ENCODE assay signal across 15 mouse cellular contexts in the genomic region with DNA sequence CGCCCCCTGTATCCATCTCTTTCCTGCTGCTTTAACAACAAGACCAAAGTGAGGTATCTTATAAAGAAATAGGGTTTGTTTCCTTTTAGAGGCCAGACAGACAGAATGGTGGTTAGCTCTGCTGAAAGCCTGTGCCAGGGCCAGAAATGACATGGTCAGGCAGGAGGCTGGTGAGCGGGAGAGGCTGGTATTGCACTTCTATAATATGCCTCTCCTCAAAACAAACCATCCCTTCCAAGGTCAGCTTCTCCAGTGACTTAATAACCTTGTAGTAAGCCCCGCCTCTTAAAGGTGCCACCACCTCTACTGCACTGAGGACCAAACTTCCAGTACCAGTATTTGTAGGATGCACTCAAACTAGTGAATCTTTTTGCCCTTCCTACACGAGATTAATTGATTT.
DNase-seq lines count a peak whose midpoint lies in the region; ATAC-seq and TF ChIP-seq lines count a peak whose summit lies in the region.
"Had no signal": no experiment of that assay in that cellular context is flagged by ENCODE, and none has a peak within 500 bp of the region (broad histone marks: within the 10 kb centered on the region; RNA-seq: fewer than 3 reads in every experiment).

No protein-coding gene starts in this region.

- H3K4me1 ChIP-seq in stomach, embryonic 16.5 days (ENCODE audit: control insufficient read depth, insufficient read depth, low read length), result peaks cover 4% of the 10 kb centered on the region; the same call in 1 of the 2 replicates
- H3K4me1 ChIP-seq in stomach, postnatal 0 days (replicated peaks; ENCODE audit: control insufficient read depth, insufficient read depth), result no peaks in the 10 kb centered on the region
- peaks cover 15% of the 10 kb centered on the region for H3K4me1 ChIP-seq in limb, embryonic 11.5 days (ENCODE audit: control insufficient read depth, insufficient read depth, low read length)
- H3K4me1 ChIP-seq: forebrain, embryonic 13.5 days had no signal

- WGBS in stomach, embryonic 16.5 days, result 70% methylated on average over 4 of the region's 4 CpGs
- 63% methylated on average over 4 of the region's 4 CpGs for WGBS in stomach, postnatal 0 days
- 62% methylated on average over 4 of the region's 4 CpGs for WGBS in limb, embryonic 11.5 days

- no peaks in the 10 kb centered on the region for H3K36me3 ChIP-seq in stomach, embryonic 16.5 days (ENCODE audit: control insufficient read depth, insufficient read depth, low read length)
- H3K36me3 ChIP-seq in stomach, postnatal 0 days (ENCODE audit: control insufficient read depth, insufficient read depth, low read length), result no peaks in the 10 kb centered on the region
- H3K36me3 ChIP-seq in limb, embryonic 11.5 days (ENCODE audit: control insufficient read depth, insufficient read depth, low read length), result no peaks in the 10 kb centered on the region
- H3K36me3 ChIP-seq: embryonic facial prominence, embryonic 10.5 days; hindbrain, embryonic 15.5 days had no signal

- H3K4me3 ChIP-seq in stomach, embryonic 16.5 days (replicated peaks; ENCODE audit: low read length), result no peak overlapping the region
- no peak overlapping the region for H3K4me3 ChIP-seq in stomach, postnatal 0 days (ENCODE audit: low read depth, low read length)
- H3K4me3 ChIP-seq in limb, embryonic 11.5 days (ENCODE audit: low read depth, low read length), result no peak overlapping the region
- H3K4me3 ChIP-seq: embryonic facial prominence, embryonic 10.5 days; forebrain, embryonic 13.5 days; hindbrain, embryonic 15.5 days had no signal

- no peak overlapping the region for H3K4me2 ChIP-seq in stomach, embryonic 16.5 days (ENCODE audit: low read depth, low read length)
- H3K4me2 ChIP-seq in stomach, postnatal 0 days (replicated peaks; ENCODE audit: low read depth), result no peak overlapping the region
- H3K4me2 ChIP-seq in limb, embryonic 11.5 days (ENCODE audit: low read depth, severe bottlenecking), result no peak overlapping the region
- H3K4me2 ChIP-seq: forebrain, embryonic 13.5 days; hindbrain, embryonic 15.5 days had no signal

- H3K27me3 ChIP-seq in stomach, embryonic 16.5 days (ENCODE audit: control insufficient read depth, insufficient read depth, low read length), result no peaks in the 10 kb centered on the region
- H3K27me3 ChIP-seq in stomach, postnatal 0 days (ENCODE audit: control insufficient read depth, insufficient read depth, low read length), result no peaks in the 10 kb centered on the region
- no peaks in the 10 kb centered on the region for H3K27me3 ChIP-seq in limb, embryonic 11.5 days (ENCODE audit: control insufficient read depth, insufficient read depth, low read length)
- H3K27me3 ChIP-seq: forebrain, embryonic 13.5 days; hindbrain, embryonic 15.5 days had no signal

- no peak for TF ChIP-seq EP300 in stomach, postnatal 0 days (optimal IDR thresholded peaks at IDR 0.05)

- H3K9me3 ChIP-seq in stomach, embryonic 16.5 days (replicated peaks; ENCODE audit: control insufficient read depth, low read length), result no peaks in the 10 kb centered on the region
- H3K9me3 ChIP-seq in stomach, postnatal 0 days (ENCODE audit: control insufficient read depth, low read length), result no peaks in the 10 kb centered on the region
- H3K9me3 ChIP-seq in limb, embryonic 11.5 days (ENCODE audit: control insufficient read depth, low read length), result no peaks in the 10 kb centered on the region
- H3K9me3 ChIP-seq: embryonic facial prominence, embryonic 10.5 days; forebrain, embryonic 13.5 days; hindbrain, embryonic 15.5 days had no signal

- H3K27ac ChIP-seq in stomach, embryonic 16.5 days (ENCODE audit: low read length), result no peak overlapping the region
- no peak overlapping the region for H3K27ac ChIP-seq in stomach, postnatal 0 days (replicated peaks)
- 0 out of 2 replicates have a peak overlapping the region, but pooled peaks have one; percentile 30 for H3K27ac ChIP-seq in limb, embryonic 11.5 days (replicated peaks; ENCODE audit: low read depth, low read length)
- H3K27ac ChIP-seq: embryonic facial prominence, embryonic 10.5 days; forebrain, embryonic 13.5 days; hindbrain, embryonic 15.5 days had no signal

- no peak for TF ChIP-seq CTCF in stomach, postnatal 0 days (IDR thresholded peaks at IDR 0.05; ENCODE audit: low read depth)

- DNase-seq in adrenal gland, postnatal 25 days, result peak; percentile 16
- no peak for DNase-seq in adrenal gland, postnatal 10 days
- no peak for DNase-seq in stomach, postnatal 0 days (ENCODE audit: low spot score)
- no peak for DNase-seq in limb, embryonic 11.5 days (ENCODE audit: low spot score)
- no peak for DNase-seq in kidney, adult 9 months
- DNase-seq: cerebellum, adult 2 months; forebrain, postnatal 0 days; gastrocnemius, postnatal 14 days; heart, postnatal 36 days had no signal

- H3K9ac ChIP-seq in stomach, embryonic 16.5 days (ENCODE audit: low read length), result no peak overlapping the region
- H3K9ac ChIP-seq in stomach, postnatal 0 days (ENCODE audit: low read length), result no peak overlapping the region
- H3K9ac ChIP-seq in limb, embryonic 11.5 days (ENCODE audit: low read length), result no peak overlapping the region
- H3K9ac ChIP-seq: forebrain, embryonic 13.5 days; forebrain, postnatal 0 days; hindbrain, embryonic 15.5 days had no signal

- ATAC-seq in stomach, embryonic 16.5 days (ENCODE audit: insufficient read depth, low FRiP score), result 0 out of 2 replicates have a peak, but pooled peaks have one; percentile 12
- ATAC-seq in stomach, postnatal 0 days (ENCODE audit: low FRiP score, low TSS enrichment), result no peak
- no peak for ATAC-seq in limb, embryonic 11.5 days (ENCODE audit: insufficient number of reproducible peaks, low FRiP score, low TSS enrichment, low read depth)
- ATAC-seq: forebrain, embryonic 13.5 days; forebrain, postnatal 0 days; inflammation-experienced regulatory T-cells, adult 6 months; intestine, postnatal 0 days had no signal
